In the genomic region with DNA sequence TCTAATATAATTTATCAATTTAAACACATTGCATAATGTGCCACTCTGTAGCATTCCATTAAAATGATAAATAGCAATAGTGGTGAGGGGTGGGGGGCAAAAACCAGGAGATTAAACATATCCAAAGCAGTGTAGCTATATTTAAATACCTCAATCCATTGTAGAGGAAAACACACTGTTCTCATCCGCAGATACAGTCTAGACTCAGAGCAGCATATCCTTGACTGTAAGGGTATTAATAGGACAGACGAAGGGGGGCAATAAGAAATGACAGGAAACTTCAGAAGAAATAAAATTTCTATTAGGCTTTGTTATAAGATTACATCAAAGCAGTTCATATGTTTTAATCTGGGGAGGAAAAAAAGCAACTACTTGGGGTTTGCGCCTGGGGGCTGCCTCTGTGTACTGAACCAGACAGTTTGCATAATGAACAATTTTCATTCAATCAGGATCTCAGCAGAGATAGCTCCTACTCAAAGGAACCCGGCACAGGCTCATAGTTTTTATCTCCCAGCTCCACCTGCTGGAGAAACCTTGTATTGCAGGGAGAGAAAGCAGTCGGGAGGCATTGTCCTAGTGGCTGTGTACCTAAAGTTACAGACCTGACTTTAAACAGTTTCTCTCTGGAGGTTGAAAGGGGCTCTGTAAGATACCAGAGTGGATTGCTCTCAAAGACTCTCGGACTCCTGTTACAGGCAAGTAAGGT, we compare ENCODE assay signal across 9 mouse cellular contexts. TPM values are rescaled to one million over a fixed set of nuclear protein-coding genes. Genes with fewer than 3 reads are reported as not detected.
A peak's percentile ranks its signal among the peaks of the same experiment; 100 is the strongest.
DNase-seq lines count a peak whose midpoint lies in the region; ATAC-seq and TF ChIP-seq lines count a peak whose summit lies in the region.
"Had no signal": no experiment of that assay in that cellular context is flagged by ENCODE, and none has a peak within 500 bp of the region (broad histone marks: within the 10 kb centered on the region; RNA-seq: fewer than 3 reads in every experiment).

No protein-coding gene starts in this region.

- H3K4me2 ChIP-seq in forebrain, embryonic 13.5 days, result peak overlapping the region; percentile 40; the same call in 1 of the 2 replicates
- peak overlapping the region; percentile 44; the same call in 1 of the 2 replicates for H3K4me2 ChIP-seq in heart, postnatal 0 days (ENCODE audit: low read depth, low read length)
- H3K4me2 ChIP-seq: liver, embryonic 15.5 days had no signal

- H3K27me3 ChIP-seq in E14TG2a.4 (ENCODE audit: insufficient read depth, low read length), result peaks cover 56% of the 10 kb centered on the region
- H3K27me3 ChIP-seq in forebrain, embryonic 13.5 days, result peaks cover 28% of the 10 kb centered on the region
- H3K27me3 ChIP-seq in heart, postnatal 0 days (ENCODE audit: control insufficient read depth, insufficient read depth, low read length), result no peaks in the 10 kb centered on the region
- H3K27me3 ChIP-seq in thymus, adult 2 months (ENCODE audit: control insufficient read depth, insufficient read depth, low read length), result no peaks in the 10 kb centered on the region

- peaks cover 64% of the 10 kb centered on the region for H3K4me1 ChIP-seq in E14TG2a.4 (replicated peaks; ENCODE audit: low read depth, low read length)
- peaks cover 40% of the 10 kb centered on the region for H3K4me1 ChIP-seq in forebrain, embryonic 13.5 days
- H3K4me1 ChIP-seq in heart, postnatal 0 days (ENCODE audit: control insufficient read depth, insufficient read depth), result peaks cover 48% of the 10 kb centered on the region; the same call in 1 of the 2 replicates
- no peaks in the 10 kb centered on the region for H3K4me1 ChIP-seq in lung, adult 2 months (ENCODE audit: control insufficient read depth, insufficient read depth, low read length)
- H3K4me1 ChIP-seq in thymus, adult 2 months (replicated peaks; ENCODE audit: control insufficient read depth, insufficient read depth, low read length), result no peaks in the 10 kb centered on the region

- DNase-seq in c-Kit-positive CD71-positive TER-119-positive erythroid progenitor cells, embryonic 14.5 days (ENCODE audit: low spot score), result peak; percentile 83
- peak; percentile 75 for DNase-seq in heart, postnatal 0 days (ENCODE audit: low spot score)
- peak; percentile 92 to 94 for DNase-seq in kidney, postnatal 36 days
- peak; percentile 87 for DNase-seq in lung, adult 2 months
- peak; percentile 74 for DNase-seq in ovary, adult 18-20 months (ENCODE audit: low spot score)
- DNase-seq in thymus, adult 2 months, result peak; percentile 91

- no peak overlapping the region for H3K9ac ChIP-seq in forebrain, embryonic 13.5 days
- 0 out of 2 replicates have a peak overlapping the region, but pooled peaks have one; percentile 18 for H3K9ac ChIP-seq in heart, postnatal 0 days (replicated peaks; ENCODE audit: low read depth, low read length)
- H3K9ac ChIP-seq: liver, embryonic 15.5 days had no signal

- TF ChIP-seq CTCF in E14TG2a.4 (conservative IDR thresholded peaks at IDR 0.05; ENCODE audit: low read length), result peak; percentile 94
- peak; percentile 96 for TF ChIP-seq CTCF in heart, postnatal 0 days (IDR thresholded peaks at IDR 0.05; ENCODE audit: low read depth)
- TF ChIP-seq CTCF in lung, adult 2 months (IDR thresholded peaks at IDR 0.05; ENCODE audit: insufficient read depth, low read length), result peak; percentile 56
- TF ChIP-seq CTCF in thymus, adult 2 months (IDR thresholded peaks at IDR 0.05; ENCODE audit: borderline replicate concordance, control insufficient read depth, extremely low read depth, insufficient read depth, low read length, poor library complexity), result no peak

- WGBS in forebrain, embryonic 13.5 days, result 18% methylated on average over 6 of the region's 6 CpGs
- 12% methylated on average over 6 of the region's 6 CpGs for WGBS in heart, postnatal 0 days
- 19% methylated on average over 6 of the region's 6 CpGs for WGBS in lung, adult 2 months
- 25% methylated on average over 6 of the region's 6 CpGs for whole genome bisulfite sequencing in thymus, adult 2 months

- TF ChIP-seq POLR2A in lung, adult 2 months (IDR thresholded peaks at IDR 0.05; ENCODE audit: borderline replicate concordance, extremely low read depth, low read depth, low read length), result no peak
- TF ChIP-seq POLR2A in thymus, adult 2 months (IDR thresholded peaks at IDR 0.05; ENCODE audit: control insufficient read depth, extremely low read depth, insufficient read depth, low read length, poor library complexity), result no peak

- peak; percentile 72 for ATAC-seq in forebrain, embryonic 13.5 days
- peak; percentile 62 for ATAC-seq in heart, postnatal 0 days (ENCODE audit: insufficient read depth, low read depth)

- H3K9me3 ChIP-seq in E14TG2a.4 (ENCODE audit: low read length), result no peaks in the 10 kb centered on the region
- no peaks in the 10 kb centered on the region for H3K9me3 ChIP-seq in forebrain, embryonic 13.5 days (replicated peaks)
- no peaks in the 10 kb centered on the region for H3K9me3 ChIP-seq in heart, postnatal 0 days (replicated peaks; ENCODE audit: control insufficient read depth, low read length)
- H3K9me3 ChIP-seq: liver, embryonic 15.5 days had no signal

- 0 out of 2 replicates have a peak overlapping the region, but pooled peaks have one; percentile 48 for H3K4me3 ChIP-seq in E14TG2a.4 (replicated peaks; ENCODE audit: low read length)
- no peak overlapping the region for H3K4me3 ChIP-seq in forebrain, embryonic 13.5 days
- H3K4me3 ChIP-seq in heart, postnatal 0 days (ENCODE audit: low read depth, low read length), result no peak overlapping the region
- H3K4me3 ChIP-seq in lung, adult 2 months (replicated peaks; ENCODE audit: extremely low read depth, low read depth, low read length), result no peak overlapping the region
- no peak overlapping the region for H3K4me3 ChIP-seq in thymus, adult 2 months (ENCODE audit: control insufficient read depth, insufficient read depth, low read length)
- H3K4me3 ChIP-seq: liver, embryonic 15.5 days had no signal

- peak overlapping the region; percentile 31 for H3K27ac ChIP-seq in forebrain, embryonic 13.5 days
- peak overlapping the region; percentile 63 for H3K27ac ChIP-seq in heart, postnatal 0 days (ENCODE audit: low read depth)
- no peak overlapping the region for H3K27ac ChIP-seq in thymus, adult 2 months (ENCODE audit: control insufficient read depth, insufficient read depth, low read length)
- H3K27ac ChIP-seq: liver, embryonic 15.5 days had no signal

- no peaks in the 10 kb centered on the region for H3K36me3 ChIP-seq in E14TG2a.4 (ENCODE audit: insufficient read depth, low read length)
- no peaks in the 10 kb centered on the region for H3K36me3 ChIP-seq in forebrain, embryonic 13.5 days (ENCODE audit: poor library complexity, severe bottlenecking)
- no peaks in the 10 kb centered on the region for H3K36me3 ChIP-seq in heart, postnatal 0 days (replicated peaks; ENCODE audit: control insufficient read depth, insufficient read depth, low read length)
- H3K36me3 ChIP-seq in thymus, adult 2 months (ENCODE audit: control insufficient read depth, insufficient read depth, low read length), result no peaks in the 10 kb centered on the region
- H3K36me3 ChIP-seq: liver, embryonic 15.5 days had no signal

- TF ChIP-seq EP300 in heart, postnatal 0 days (IDR thresholded peaks at IDR 0.05; ENCODE audit: low read depth), result no peak

RNA-seq across cellular contexts. Expression of gene Rpa1, which starts 57.4 kb away (rescaled TPM):
- 99.6 and 110 TPM in 2 replicates for polyA plus RNA-seq in forebrain, embryonic 13.5 days (2015; fragmentation: Nextera tagmentation; extraction: Ambion mirVana)
- total RNA-seq in heart, postnatal 0 days (2014; rRNA removed; ENCODE audit: low replicate concordance), result 115 and 118 TPM in 2 replicates
- polyA plus RNA-seq in heart, postnatal 0 days (2015; fragmentation: Nextera tagmentation; extraction: Ambion mirVana), result 62.9 and 66.9 TPM in 2 replicates
- 15.9 and 17.1 TPM in 2 replicates for polyA plus RNA-seq in lung, adult 2 months (2012; rRNA removed)
- polyA plus RNA-seq in thymus, adult 2 months (2012; rRNA removed), result 62.8 and 93.9 TPM in 2 replicates

RNA-seq across cellular contexts. Expression of gene Smyd4, which starts 57.5 kb away (rescaled TPM):
- 17.7 and 17.8 TPM in 2 replicates for polyA plus RNA-seq in forebrain, embryonic 13.5 days (2015; fragmentation: Nextera tagmentation; extraction: Ambion mirVana)
- total RNA-seq in heart, postnatal 0 days (2014; rRNA removed; ENCODE audit: low replicate concordance), result 13.1 and 19.7 TPM in 2 replicates
- polyA plus RNA-seq in heart, postnatal 0 days (2015; fragmentation: Nextera tagmentation; extraction: Ambion mirVana), result 13.2 and 14.8 TPM in 2 replicates
- 3.6 and 5.2 TPM in 2 replicates for polyA plus RNA-seq in lung, adult 2 months (2012; rRNA removed)
- polyA plus RNA-seq in thymus, adult 2 months (2012; rRNA removed), result 5.6 and 7.8 TPM in 2 replicates
